ENCODE assay signal across 10 mouse cellular contexts in the genomic region with DNA sequence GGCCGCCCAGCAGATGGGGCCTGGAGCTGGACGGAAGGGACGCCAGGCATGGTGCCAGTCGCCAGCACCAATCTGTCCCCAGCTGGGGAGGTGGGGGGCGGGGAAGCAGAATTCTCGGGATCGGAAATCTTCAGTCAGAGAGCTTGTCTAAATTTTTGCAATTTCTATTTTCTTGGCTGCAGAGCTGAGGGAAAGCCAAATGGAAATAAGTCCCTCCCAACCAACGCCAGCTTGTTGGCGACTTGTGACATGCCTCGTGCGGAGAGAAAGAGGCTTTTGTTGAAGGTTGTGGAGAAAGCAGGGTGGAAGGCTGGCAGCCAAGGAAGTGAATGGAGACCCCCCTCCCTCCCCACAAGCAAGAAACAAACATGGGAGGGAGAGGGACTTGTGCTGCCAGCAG.
DNase-seq lines count a peak whose midpoint lies in the region; TF ChIP-seq lines count a peak whose summit lies in the region.
"Had no signal": no experiment of that assay in that cellular context is flagged by ENCODE, and none has a peak within 500 bp of the region (broad histone marks: within the 10 kb centered on the region; RNA-seq: fewer than 3 reads in every experiment).

No protein-coding gene starts in this region.

- intact Hi-C loops in left cerebral cortex, adult 2 months (cut with DNase I) = no loop called here

- no peak overlapping the region for H3K4me3 ChIP-seq in left cerebral cortex, adult 2 months

- H3K27ac ChIP-seq in left cerebral cortex, adult 2 months = 0 out of 2 replicates have a peak overlapping the region, but pooled peaks have one; percentile 21

- TF ChIP-seq CTCF in left cerebral cortex, adult 2 months (IDR thresholded peaks at IDR 0.05) = no peak

- peak; percentile 22 to 48 for DNase-seq in left cerebral cortex, adult 18-20 months (ENCODE audit: low spot score in 2 of 2)
- DNase-seq in left cerebral cortex, adult 11 months (ENCODE audit: low spot score) = no peak
- DNase-seq in frontal cortex, postnatal 10 days (ENCODE audit: low spot score in 2 of 2) = peak; percentile 53 to 58
- DNase-seq in left cerebral cortex, adult 2 months (ENCODE audit: extremely low spot score in 1 of 2, low spot score in 2 of 2) = peak; percentile 24 to 40
- peak; percentile 32 for DNase-seq in right cerebral cortex, postnatal 25 days
- no peak for DNase-seq in adrenal gland, adult 8-10 months
- DNase-seq in retina, postnatal 1 day = no peak
- DNase-seq: adrenal gland, postnatal 36 days; embryo, embryonic 11 days; gastrocnemius, postnatal 10 days had no signal

Comparison
In these comparisons a context has a peak if more than half of its experiments do, and no peak if none do; other contexts are left out.
1. DNase-seq: peak in left cerebral cortex, adult 18-20 months (2 of 2), frontal cortex, postnatal 10 days (2 of 2), left cerebral cortex, adult 2 months (2 of 2) and right cerebral cortex, postnatal 25 days (single experiment); none in left cerebral cortex, adult 11 months (single experiment), adrenal gland, adult 8-10 months (single experiment) and retina, postnatal 1 day (single experiment).